Mouse (Mus musculus) cerebellum, adult 2 months (tissue): ENCODE results near the gene Tmem258. TPM values are rescaled to one million over a fixed set of nuclear protein-coding genes. Genes with fewer than 3 reads are reported as not detected.
A peak's percentile ranks its signal among the peaks of the same experiment; 100 is the strongest.

Source experiments
- DNase-seq, 2 experiments: peaks; one replicate each; pipeline ENCODE4 v3.0.0; 2021
- H3K27ac ChIP-seq: fragments of 200-500 bp; 2 replicates; pipeline ENCODE4 v1.5.1; 2012; ENCODE audit warnings: low read length, control low read depth, inconsistent platforms; ENCODE audit not compliant: insufficient read depth
- H3K27me3 ChIP-seq: fragments of 200-500 bp; 2 replicates; pipeline ENCODE4 v1.6.1; 2012; ENCODE audit warnings: inconsistent platforms, mild to moderate bottlenecking, low read length, moderate library complexity; ENCODE audit not compliant: control insufficient read depth, insufficient read depth
- H3K4me1 ChIP-seq: fragments of 200-500 bp; 2 replicates; pipeline ENCODE4 v1.6.1; 2011; ENCODE audit warnings: low read length; ENCODE audit not compliant: control insufficient read depth, insufficient read depth
- H3K4me3 ChIP-seq: fragments of 200-500 bp; replicated peaks from 2 replicates; pipeline ENCODE3; 2011; ENCODE audit warnings: mild to moderate bottlenecking, low read depth, low read length, control low read depth; ENCODE audit not compliant: insufficient read depth
- CTCF ChIP-seq: fragments of 200-500 bp; IDR thresholded peaks from 2 replicates; pipeline ENCODE4 v1.5.1; 2011; ENCODE audit warnings: low read depth, mild to moderate bottlenecking, control low read depth, low read length, moderate library complexity, borderline replicate concordance; ENCODE audit not compliant: insufficient read depth
- POLR2A ChIP-seq: fragments of 200-500 bp; IDR thresholded peaks from 2 replicates; pipeline ENCODE4 v1.6.1; 2011; ENCODE audit warnings: low read length, control low read depth, borderline replicate concordance; ENCODE audit not compliant: insufficient read depth
- WGBS: fragments of 180-500 bp; shearing (Covaris S2); methylation state at CpG from one replicate; pipeline ENCODE4 v1.1.7; 2018; 5-methylcytosine and 5-hydroxymethylcytosine counted together
- polyA plus RNA-seq: library from polyadenylated mRNA; depleted of rRNA; stranded (reverse); fragments of >200 nt; gene quantifications from 2 replicates; pipeline ENCODE4 v1.2.3, GENCODE M21; 2012

Gene Tmem258
- polyA plus RNA-seq, 1 experiment, result 59.2 TPM

- Histone ChIP-seq H3K4me1 (no peaks in the 10 kb centered on the region), H3K27ac (no peak overlapping the region; the same call in 1 of the 2 replicates), H3K27me3 (no peaks in the 10 kb centered on the region), H3K4me3 (no peak overlapping the region)
- TF ChIP-seq POLR2A, result no peak
- no peak for TF ChIP-seq CTCF
- DNase-seq, result no peak
- 24% methylated on average over 5 of the region's 5 CpGs for WGBS
Measured at GRCm38 (mm10) chr19:10231871-10232270, 28.1 kb downstream of the Tmem258 start.

GRCm38 (mm10) chr19:10232327-10233017 is 28.7 kb downstream of the Tmem258 start:
- WGBS, result 32% methylated on average over 9 of the region's 9 CpGs
- DNase-seq, result peak in 1 of 2 experiments; percentile 25
- no peaks in the 10 kb centered on the region for H3K4me1 ChIP-seq
- no peaks in the 10 kb centered on the region for H3K27me3 ChIP-seq
- no peak overlapping the region for H3K4me3 ChIP-seq
- H3K27ac ChIP-seq, result no peak overlapping the region; the same call in 1 of the 2 replicates
- no peak for TF ChIP-seq CTCF
- no peak for TF ChIP-seq POLR2A

- 77% methylated on average over 9 of the region's 9 CpGs for WGBS
- no peaks in the 10 kb centered on the region; the same call in 1 of the 2 replicates for H3K4me1 ChIP-seq
- no peak overlapping the region for H3K27ac ChIP-seq
- H3K4me3 ChIP-seq, result no peak overlapping the region
- H3K27me3 ChIP-seq, result no peaks in the 10 kb centered on the region; the same call in 1 of the 2 replicates
- DNase-seq, result no peak
- TF ChIP-seq CTCF (no peak), POLR2A (no peak)
Measured at GRCm38 (mm10) chr19:10235784-10236565, 32.2 kb downstream of the Tmem258 start.

- no peak for DNase-seq
- Histone ChIP-seq H3K4me1 (no peaks in the 10 kb centered on the region; the same call in 1 of the 2 replicates), H3K27me3 (no peaks in the 10 kb centered on the region; the same call in 1 of the 2 replicates), H3K4me3 (no peak overlapping the region), H3K27ac (peak overlapping the region; percentile 14; the same call in 1 of the 2 replicates)
- TF ChIP-seq POLR2A (no peak), CTCF (no peak)
- WGBS, result 49% methylated on average over 3 of the region's 3 CpGs
Measured at GRCm38 (mm10) chr19:10238477-10238876, 34.7 kb downstream of the Tmem258 start.

GRCm38 (mm10) chr19:10239419-10239818 is 35.6 kb downstream of the Tmem258 start:
- Histone ChIP-seq H3K4me1 (no peaks in the 10 kb centered on the region; the same call in 1 of the 2 replicates), H3K4me3 (no peak overlapping the region), H3K27ac (no peak overlapping the region), H3K27me3 (no peaks in the 10 kb centered on the region; the same call in 1 of the 2 replicates)
- TF ChIP-seq POLR2A, result no peak
- TF ChIP-seq CTCF, result no peak
- WGBS, result 45% methylated on average over 2 of the region's 2 CpGs
- DNase-seq, result no peak

- H3K27me3 ChIP-seq, result no peaks in the 10 kb centered on the region; the same call in 1 of the 2 replicates
- DNase-seq, result no peak
- peak overlapping the region; percentile 32 for H3K4me3 ChIP-seq
- H3K27ac ChIP-seq, result peak overlapping the region; percentile 63; the same call in 1 of the 2 replicates
- no peaks in the 10 kb centered on the region; the same call in 1 of the 2 replicates for H3K4me1 ChIP-seq
- 4% methylated on average over 26 of the region's 26 CpGs for WGBS
- no peak for TF ChIP-seq POLR2A
- no peak for TF ChIP-seq CTCF
Measured at GRCm38 (mm10) chr19:10239975-10240653, 36.3 kb downstream of the Tmem258 start.

GRCm38 (mm10) chr19:10240654-10241305 is 37.0 kb downstream of the Tmem258 start, which contains the start of gene Myrf:
Gene Myrf, minus strand, starts transcription at chr19:10240748.
- TF ChIP-seq CTCF (peak; percentile 71), POLR2A (no peak)
- peak within 1 kb of the TSS; percentile 63; the same call in 1 of the 2 replicates for H3K27ac ChIP-seq
- DNase-seq, result peak; percentile 61 to 68
- H3K4me3 ChIP-seq, result peak within 1 kb of the TSS; percentile 32
- 10% methylated on average over 43 of the region's 43 CpGs for WGBS
- H3K27me3 ChIP-seq, result no peaks in the 10 kb centered on the region; the same call in 1 of the 2 replicates
- no peaks in the 10 kb centered on the region; the same call in 1 of the 2 replicates for H3K4me1 ChIP-seq
